Mouse (Mus musculus): ENCODE measurements around the gene Yif1a.

DNA sequence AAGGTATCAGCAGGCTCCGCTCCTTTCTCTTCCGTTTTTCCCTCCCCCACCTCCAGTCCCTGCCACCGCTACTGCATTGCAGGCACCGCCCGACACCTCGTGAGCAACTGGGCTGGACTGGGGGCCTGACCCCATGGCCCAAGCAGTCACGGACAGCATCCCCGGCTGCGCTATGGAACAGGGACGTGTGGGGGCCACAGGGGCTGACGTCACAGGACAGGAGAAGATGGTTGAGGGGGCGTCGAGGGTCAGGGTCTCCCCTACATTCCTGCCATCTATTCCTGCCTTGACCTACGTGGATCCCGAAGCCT, 3.5 kb upstream of the Yif1a start:
- TF ChIP-seq POLR2A (IDR thresholded peaks at IDR 0.05; ENCODE audit: borderline replicate concordance, extremely low read depth, insufficient read depth, insufficient read length, poor library complexity, severe bottlenecking) (no peak), CTCF (IDR thresholded peaks at IDR 0.05; ENCODE audit: borderline replicate concordance, extremely low read depth, insufficient read depth, insufficient read length) (no peak)
